Mouse (Mus musculus) erythroid progenitor cell, adult 5-6 weeks (primary cell): ENCODE measurements around the gene Hist1h2bk. TPM values are rescaled to one million over a fixed set of nuclear protein-coding genes. Genes with fewer than 3 reads are reported as not detected.

ENCODE experiments used
- ATAC-seq: replicated peaks from 2 replicates; pipeline ENCODE4 v1.8.0; 2016; ENCODE audit warnings: moderate number of reproducible peaks, mild to moderate bottlenecking, moderate TSS enrichment, inconsistent platforms; ENCODE audit not compliant: poor library complexity, low FRiP score, severe bottlenecking
- total RNA-seq, 2 experiments: library from RNA; stranded (forward) in 1 of 2; stranded (reverse) in 1 of 2; fragments of 150-400 nt in 1 of 2; fragments of 186-747, 209-891 nt in 1 of 2; gene quantifications; 2 replicates each; pipeline versions ENCODE4 v1.2.3 to v1.2.4; 2015 to 2017; ENCODE audit warnings: low replicate concordance in 2 of 2

Gene Hist1h2bk
- total RNA-seq, 2 experiments from 2014 or later: 206 to 2,906 TPM

DNA sequence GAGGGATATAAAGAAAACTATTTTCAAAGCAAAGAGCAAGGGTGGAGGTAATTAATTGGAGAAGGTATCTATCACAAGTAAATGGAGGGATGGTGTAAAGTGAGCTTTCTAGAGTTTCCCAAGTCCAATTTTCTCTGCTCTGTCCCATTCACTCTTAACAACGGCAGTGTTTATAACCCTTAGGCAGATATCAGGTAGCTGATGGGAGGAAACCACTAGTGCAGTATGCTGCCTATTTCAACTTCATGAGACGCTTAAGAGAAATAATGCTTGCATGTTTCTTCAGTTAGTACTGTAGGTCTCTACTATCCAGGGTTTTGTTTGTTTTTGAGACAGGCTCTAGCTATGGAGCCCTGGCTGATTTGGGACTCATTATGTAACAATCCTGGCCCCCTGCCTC is 1.7 kb downstream of the Hist1h2bk start:
- ATAC-seq: no peak

DNA sequence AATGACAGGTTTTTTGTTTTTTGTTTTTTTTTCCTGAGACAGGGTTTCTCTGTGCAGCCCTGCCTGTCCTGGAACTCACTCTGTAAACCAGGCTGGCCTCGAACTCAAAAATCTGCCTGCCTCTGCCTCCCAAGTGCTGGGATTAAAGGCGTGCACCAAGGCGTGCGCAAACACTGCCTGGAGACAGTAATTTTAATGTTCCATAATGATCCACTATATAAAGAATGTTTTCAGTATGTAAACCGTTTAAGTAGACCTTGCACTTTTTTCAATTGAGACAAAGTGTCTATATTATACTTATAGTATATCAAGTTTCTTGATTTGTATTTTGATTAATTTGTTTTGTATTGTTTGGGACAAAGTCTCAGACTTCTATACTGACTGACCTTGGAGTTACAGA is 3.7 kb downstream of the Hist1h2bk start:
- no peak for ATAC-seq

DNA sequence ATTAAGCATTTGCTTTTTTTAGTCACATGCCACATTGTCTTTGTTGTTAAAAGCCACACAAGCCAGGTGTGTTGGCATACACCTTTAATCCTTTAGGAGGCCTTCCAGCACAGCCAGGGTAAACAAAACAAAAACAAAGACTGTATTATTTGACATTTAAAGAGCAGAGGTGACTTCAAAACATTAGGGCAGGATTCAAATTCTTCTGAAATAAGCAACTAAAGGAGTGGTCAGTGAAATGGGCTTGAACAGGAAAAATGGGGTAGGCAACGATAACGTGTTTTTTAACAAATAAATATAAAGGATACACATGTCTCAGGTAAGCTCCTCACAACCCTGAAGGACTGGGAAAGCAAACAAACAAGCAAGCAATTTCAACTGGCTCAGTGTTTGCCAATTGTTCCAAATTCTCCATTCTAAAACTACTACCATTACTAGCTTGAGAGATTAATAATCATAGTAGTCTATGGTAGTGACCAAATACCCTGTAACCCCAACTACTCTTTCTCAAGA is 4.3 kb downstream of the Hist1h2bk start:
- no peak for ATAC-seq

DNA sequence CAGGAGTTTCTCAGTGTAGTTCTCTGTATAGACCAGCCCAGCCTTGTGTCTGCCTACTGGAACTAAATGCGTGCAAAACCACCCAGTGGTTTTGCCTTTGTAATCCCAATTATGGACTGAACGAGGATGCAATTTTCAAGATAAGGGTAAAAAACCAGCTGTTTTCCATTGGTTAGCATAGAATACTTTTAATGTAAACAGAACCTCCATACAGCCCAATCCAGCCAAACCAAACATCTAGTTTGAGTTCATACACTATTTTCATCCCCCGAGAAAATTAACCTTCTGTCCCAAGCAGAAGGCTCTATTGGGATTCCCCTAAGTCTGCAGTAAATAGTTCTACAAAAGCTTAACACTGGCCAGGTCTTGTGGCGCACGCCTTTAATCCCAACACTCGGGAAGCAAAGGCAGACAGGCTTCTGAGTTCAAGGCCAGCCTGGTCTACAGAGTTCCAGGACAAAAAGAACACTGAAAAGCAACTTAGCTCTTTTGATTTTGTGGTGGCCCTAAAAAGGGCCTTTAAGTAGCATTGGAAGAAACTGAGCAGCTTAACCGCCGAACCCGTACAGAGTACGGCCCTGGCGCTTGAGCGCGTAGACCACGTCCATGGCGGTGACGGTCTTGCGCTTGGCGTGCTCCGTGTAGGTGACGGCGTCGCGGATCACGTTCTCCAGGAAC is 4.9 kb downstream of the Hist1h2bk start:
- peak; percentile 8 for ATAC-seq

DNA sequence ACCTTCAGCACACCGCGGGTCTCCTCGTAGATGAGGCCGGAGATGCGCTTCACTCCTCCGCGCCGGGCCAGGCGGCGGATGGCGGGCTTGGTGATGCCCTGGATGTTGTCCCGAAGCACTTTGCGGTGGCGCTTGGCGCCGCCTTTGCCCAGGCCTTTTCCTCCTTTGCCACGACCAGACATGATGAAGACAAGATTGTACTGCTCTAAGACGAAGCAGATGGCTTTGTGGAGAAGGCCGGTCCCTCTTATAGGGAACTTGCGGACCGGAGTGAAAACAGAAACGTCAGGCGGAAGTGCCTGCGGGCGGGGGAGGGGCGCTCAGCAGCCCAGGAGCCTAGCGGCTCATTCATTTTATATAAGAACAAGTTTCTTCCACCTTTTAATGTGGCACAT is 5.5 kb downstream of the Hist1h2bk start, which contains the start of gene Hist1h4i:
Gene Hist1h4i, minus strand, starts transcription at position 221 of the 395 bp plus-strand sequence.
- ATAC-seq: peak; percentile 41

DNA sequence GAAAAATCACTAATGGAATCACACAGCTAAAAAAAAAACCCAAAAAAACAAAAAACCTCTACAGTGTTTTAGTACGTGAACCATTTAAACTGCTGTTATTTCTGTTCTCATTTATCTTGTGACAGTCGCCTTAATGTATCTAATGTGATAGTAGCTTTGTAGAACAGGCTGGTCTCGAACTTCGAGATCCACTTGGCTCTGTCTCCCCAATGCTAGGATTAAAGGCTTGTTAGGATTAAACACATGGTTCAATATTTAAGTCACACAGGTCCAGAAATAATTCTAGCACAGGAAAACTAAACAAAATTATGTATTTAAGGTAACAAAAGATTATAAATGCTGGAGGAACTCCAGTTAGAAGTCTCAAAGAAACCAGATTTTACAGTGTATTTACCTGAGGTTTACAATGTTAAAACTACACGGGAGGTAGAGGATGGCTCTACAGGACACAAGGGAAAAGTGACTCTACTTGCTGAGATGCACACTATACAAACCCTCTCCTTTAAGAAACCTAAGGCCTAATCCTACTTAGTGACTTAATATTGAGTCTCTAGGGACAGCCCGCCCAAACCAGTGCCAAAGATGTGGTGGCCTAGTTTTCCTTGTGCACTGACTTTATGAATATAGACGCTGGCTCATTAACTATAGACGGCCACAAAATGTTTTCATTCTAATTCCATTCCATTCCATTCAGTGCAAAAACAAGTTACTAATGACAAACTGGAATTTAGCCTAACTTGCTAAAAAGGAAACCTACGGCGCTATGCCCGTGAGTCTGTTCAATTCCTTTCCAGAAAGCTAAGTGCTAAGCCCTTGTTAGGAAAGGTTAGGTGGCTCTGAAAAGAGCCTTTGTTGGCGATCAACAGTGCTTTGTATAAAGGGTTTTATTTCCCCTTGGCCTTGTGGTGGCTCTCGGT is 6.2 kb downstream of the Hist1h2bk start:
- peak; percentile 13; the same call in 1 of the 2 replicates for ATAC-seq

DNA sequence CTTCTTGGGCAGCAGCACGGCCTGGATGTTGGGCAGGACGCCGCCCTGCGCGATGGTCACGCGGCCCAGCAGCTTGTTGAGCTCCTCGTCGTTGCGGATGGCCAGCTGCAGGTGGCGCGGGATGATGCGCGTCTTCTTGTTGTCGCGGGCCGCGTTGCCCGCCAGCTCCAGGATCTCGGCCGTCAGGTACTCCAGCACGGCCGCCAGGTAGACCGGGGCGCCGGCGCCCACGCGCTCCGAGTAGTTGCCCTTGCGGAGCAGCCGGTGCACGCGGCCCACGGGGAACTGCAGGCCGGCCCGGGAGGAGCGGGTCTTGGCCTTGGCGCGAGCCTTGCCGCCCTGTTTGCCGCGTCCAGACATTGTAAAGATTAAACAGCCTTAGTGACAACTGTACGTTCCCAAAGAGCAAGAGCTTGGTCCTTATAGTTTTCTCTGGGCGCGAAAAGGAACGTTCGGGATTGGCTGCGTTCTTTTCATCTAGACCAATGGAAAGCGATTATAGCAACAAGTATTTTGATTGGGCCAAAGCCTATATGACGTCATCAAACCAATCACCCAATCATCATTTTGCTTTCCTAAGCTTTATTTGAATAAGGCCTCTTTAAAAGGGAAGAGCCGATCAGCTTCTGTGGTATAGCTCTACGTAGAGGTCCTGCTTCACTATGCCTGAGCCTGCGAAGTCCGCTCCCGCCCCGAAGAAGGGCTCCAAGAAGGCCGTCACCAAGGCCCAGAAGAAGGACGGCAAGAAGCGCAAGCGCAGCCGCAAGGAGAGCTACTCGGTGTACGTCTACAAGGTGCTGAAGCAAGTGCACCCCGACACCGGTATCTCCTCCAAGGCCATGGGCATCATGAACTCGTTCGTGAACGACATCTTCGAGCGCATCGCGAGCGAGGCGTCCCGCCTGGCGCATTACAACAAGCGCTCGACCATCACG is 7.2 kb downstream of the Hist1h2bk start, which contains the start of the genes Hist1h2ag and Hist1h2bj:
Gene Hist1h2ag, minus strand, starts transcription at position 377 of the 935 bp plus-strand sequence.
Gene Hist1h2bj, plus strand, starts transcription at position 647 of the 935 bp plus-strand sequence.
- ATAC-seq: peak; percentile 68

DNA sequence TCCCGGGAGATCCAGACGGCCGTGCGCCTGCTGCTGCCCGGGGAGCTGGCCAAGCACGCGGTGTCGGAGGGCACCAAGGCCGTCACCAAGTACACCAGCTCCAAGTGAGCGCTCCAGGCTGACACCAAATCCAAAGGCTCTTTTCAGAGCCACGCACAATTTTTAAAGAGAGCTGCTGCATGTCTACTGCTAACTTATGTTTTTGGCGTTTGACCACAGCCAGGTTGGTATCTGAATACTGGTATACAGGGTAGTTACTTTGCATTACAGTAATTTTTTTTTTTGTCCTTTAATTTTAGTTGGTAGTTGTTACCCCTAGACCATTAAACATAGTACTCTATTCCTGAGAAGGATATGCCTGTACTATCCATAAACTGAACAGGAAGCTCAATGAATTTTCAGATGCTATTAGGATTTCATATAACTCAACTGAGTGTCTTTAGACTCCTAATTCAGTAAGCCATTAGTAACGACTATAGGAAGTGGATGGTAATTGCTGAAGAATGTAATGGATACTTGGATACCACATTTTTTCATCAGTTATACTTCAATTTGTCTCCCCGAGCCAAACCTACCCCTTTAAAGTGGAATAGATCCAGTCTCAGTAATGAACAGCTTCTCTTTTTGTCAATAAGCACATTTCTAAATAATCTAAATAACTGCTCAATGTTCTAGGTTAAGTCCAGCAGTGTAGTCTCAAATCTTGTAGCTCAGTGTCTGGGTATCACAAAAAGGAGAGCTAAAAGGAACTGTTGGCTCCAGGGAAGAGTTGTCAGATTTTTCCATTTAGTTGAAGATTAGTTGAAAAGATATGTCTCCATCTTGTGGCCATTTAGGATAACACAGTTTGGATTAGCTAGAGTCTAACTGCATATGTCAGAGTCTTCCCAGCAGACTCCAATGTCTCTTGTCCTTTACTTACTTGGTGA is 8.1 kb downstream of the Hist1h2bk start:
- peak; percentile 33 for ATAC-seq

DNA sequence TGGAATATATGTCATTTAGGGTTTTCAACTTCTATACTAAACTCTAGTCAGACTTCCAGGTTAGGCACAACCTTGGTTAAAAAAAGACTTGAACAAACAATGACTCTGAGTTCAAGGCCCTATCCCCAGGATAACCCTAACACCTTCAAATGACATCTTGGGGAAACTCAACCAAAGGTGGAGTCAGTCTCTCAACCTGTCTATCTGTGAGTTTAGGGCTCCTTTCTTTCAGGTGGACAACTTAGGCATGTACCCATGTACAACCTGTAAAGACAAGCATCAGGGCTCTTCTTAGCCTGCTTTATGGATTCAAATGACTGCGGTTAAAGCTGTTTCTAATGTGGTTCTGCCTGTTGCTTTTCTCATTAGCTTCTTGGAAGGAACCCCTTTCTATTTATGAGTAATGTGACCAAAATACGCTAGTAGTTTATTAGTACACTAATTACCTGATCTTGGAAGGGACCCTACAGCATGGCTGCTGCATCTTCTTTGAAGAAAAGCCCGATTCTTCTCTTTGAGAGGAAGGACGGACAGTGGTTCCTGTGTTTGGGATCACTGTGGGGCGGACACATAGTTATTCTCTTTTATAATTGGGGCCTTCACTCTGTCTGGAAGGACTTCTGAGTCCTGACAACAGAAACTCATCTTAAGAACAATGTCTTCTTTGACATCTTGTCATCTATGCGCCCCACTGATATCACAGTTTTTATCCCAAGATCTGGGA is 8.9 kb downstream of the Hist1h2bk start:
- no peak for ATAC-seq

DNA sequence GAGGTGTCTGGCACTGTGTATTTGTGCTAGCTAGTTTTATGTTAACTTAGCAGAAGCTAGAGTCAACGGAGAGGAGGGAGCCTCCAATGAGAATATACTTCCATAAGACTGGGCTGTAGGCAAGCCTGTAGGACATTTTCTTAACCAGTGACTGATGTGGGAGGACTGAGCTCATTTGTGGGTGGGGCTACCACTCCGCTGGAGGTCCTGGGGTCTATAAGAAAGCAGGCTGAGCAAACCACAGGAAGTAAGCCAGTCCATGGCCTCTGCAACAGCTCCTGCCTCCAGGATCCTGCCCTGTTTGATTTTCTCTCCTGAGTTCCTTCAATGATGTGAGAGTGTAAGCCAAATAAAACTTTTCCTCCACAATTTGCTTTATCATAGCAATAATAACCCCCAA is 9.6 kb downstream of the Hist1h2bk start:
- no peak for ATAC-seq

DNA sequence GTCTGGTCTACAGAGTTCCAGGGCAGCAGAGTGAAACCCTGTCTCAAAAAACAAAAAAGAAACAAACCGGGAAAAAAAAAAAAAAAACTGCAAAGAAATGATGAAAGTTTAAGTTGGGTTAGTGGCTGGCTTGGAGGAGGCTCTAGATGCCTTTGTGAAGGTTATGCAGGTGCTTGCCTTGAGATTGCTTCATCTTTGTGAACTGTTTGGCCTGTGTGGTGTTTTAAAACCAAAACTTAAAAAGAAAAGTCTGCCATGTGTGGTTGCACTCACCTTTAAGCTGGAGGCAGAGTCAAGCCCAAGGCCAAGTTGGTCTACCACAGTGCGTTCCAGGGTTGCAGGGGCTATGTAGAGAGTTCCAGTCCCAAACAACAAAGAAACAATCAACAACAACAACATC is 13.4 kb downstream of the Hist1h2bk start:
- ATAC-seq: no peak

DNA sequence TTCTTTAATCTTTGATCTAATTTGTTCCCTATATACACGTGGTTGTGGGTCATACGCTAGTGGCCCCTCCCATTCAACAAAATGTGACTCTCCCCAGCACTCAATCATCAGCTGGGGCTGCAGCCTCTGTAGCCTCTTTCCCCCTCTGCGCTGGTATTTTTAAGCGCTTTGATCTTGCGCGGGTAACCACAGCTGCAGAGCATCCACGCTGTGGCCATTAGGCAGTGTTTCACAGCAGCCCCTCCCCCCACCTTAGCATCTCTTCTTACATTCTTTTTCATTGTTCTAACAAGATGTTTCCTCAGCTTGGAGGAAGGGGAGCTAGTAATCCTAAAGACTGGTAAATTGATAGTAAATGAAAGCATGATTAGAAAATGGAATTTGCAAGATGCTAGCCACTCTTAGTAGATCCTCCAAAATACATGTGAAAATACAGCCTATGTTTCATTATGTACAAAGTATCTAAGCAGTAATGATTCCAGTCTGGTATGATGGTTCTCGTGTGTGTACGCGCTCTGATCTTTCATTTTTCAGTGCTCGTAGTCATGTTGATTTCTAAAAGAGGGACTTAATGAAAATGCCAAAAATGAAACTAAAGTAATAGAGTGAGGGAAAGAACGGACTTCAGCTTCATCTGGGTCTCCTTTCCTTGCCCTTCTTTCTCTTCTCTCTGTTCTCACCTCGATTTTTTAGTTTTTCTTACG is 14.2 kb downstream of the Hist1h2bk start:
- ATAC-seq: no peak

DNA sequence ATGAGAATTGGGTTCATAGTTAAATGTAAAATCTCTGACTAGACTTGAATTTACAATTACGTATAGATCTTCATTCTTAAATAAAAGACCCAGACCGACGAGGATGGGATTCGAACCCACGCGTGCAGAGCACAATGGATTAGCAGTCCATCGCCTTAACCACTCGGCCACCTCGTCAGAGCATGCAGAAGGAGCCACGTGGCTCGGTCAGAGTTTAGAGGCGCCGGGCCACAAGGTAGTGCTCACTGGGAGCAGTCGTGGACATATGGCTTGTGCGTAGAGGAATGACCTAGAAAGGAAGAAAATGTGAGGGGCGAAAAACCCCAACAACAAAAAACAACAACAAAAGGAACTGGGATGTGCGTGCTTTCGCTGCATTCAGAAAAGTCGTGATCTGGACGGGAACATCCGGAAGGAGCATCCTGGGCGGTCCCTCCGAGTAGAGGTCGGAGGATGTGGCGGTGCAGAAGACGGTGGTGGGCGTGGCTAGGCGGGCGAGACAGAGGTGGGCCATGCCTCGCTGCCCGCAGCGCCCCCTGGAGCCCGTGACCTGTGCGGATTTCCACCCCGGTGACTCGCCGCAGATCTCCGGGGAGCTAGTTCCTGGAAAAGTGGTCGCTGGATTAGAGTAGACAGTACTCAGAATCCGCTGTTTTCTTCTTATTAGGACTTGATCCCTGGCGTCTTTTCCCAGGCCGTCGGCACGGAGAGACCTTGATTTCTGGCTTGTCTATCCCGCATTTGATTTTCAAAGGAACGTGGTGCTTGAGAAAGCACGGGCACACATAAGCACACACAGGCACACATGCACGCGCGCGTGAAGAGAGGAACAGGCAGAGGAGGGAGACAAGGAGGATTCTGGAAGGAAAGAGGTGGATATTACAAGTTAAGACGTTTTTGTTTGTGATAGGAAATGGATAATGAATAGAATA is 15.2 kb downstream of the Hist1h2bk start:
- peak; percentile 97 for ATAC-seq

DNA sequence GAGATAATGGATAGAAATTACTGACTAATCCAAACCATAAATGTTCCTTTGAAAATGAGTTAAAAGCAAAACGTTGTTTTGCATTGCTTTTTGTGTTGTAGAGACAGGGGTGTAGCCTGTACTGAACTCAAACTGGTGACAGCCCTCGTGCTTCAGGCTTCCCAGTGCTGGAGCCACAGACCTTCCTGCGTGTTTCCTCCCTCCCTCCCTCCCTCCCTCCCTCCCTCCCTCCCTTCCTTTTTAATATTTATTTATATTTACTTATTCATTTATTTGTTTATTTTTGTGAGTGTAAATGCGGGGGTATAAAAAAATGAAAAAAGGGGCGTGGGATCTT is 15.8 kb downstream of the Hist1h2bk start:
- ATAC-seq: no peak

DNA sequence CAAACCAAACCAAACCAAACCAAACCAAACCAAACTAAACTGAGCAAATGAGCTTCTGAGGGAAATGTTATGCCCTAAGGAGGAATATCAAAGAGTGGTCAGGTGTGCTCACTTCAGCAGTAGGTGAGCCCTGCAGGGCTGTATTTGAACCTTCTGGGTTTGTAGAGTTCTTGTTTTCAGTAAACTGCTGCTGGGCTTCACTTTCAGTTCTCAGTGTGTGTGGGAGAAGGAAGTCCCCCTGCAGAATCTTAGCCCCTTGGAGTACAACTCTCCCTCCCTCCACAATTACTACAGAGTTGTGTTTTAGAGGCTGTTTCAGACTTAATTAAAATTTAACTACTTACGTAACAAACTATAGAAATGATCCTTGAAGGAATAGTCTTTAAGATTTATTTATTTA is 18.1 kb downstream of the Hist1h2bk start:
- no peak for ATAC-seq

DNA sequence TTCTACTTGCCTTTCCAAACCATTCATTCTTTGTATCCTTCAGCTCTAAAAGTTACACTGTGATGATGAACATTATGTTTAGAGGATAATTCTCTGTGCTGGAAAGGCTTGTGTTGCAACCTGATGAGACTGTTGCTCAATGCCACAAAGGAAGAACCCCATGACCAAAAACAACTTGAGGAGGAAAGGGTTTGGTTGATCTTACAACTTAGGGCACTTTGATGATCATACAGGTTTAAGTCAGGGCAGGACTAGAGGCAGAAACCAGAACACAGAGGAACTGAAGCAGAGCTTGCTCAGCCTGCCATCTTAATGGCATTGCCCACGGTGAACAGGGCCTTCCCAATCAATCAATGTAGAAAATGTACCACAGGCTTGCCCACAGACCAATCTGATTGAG is 25.8 kb downstream of the Hist1h2bk start:
- no peak for ATAC-seq
